Mouse (Mus musculus) ES-Bruce4 (cell line): ENCODE results near the gene Farsb.

Experiments
- CTCF ChIP-seq: IDR thresholded peaks from one replicate; pipeline ENCODE4 v1.8.1; 2011; ENCODE audit warnings: low read depth, low read length
- EP300 ChIP-seq: IDR thresholded peaks from 2 replicates; pipeline ENCODE4 v1.6.1; 2011; ENCODE audit warnings: low read depth, low read length; ENCODE audit not compliant: insufficient read depth

DNA sequence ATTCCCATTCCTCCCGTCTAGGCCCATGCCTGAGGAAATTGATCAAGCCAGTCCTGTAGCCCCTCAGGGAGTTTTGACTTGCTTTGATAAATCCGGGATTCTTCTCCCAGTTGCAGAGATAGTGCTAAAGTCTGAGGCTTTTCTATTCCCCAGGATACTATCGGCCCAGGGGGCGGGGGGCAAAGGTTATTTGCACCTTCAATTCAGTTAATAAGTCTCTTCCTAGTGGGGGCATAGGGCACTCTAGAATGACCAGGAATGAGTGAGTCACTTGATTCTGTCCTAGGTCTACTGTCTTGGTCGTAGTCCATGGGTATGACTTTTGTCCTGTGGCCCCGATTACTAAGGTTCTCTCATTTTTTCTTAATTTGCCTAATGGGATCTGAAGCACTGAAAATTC lies 13.8 kb upstream of the Farsb start:
- TF ChIP-seq CTCF: no peak
- no peak for TF ChIP-seq EP300
